Mouse (Mus musculus): ENCODE measurements around the gene Bex6.
"Not testable (repeated sequence)": the region's sequence is repeated elsewhere in the genome, so short reads cannot be mapped to it uniquely, and the experiment has no call there.

Gene Bex6

DNA sequence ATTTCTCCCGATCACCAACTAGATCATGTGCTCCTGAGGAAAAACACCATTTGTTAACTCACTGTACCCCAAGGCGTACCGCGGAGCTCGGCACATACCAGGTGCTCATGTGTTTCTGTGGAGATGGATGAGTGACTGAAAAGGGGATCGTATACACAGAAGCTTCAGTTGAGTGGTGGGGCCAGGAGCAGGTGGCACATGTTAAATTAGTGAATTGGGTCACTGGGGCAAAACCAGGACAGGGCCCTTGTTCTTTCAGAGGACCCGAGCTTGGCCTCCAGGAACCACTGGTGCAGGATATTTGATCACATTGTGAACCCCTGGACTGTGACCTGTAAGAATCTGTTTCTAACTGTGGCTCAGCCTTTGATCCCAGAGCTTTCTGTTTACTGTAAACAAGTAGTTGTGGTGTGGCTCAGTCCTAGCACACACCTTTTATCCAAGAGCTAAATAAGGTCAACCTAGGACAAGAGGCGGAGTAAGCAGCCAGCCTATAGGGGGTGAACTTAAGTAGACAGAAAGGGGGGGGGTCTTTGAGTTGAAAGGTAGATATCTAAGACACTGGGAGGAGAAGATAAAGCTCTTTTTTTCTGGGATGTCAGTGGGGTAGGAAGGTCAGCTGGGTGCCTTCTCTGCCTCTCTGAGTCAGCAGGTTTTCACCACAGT, 5.2 kb upstream of the Bex6 start:
- DNase-seq (ENCODE audit: low spot score), result no peak

DNA sequence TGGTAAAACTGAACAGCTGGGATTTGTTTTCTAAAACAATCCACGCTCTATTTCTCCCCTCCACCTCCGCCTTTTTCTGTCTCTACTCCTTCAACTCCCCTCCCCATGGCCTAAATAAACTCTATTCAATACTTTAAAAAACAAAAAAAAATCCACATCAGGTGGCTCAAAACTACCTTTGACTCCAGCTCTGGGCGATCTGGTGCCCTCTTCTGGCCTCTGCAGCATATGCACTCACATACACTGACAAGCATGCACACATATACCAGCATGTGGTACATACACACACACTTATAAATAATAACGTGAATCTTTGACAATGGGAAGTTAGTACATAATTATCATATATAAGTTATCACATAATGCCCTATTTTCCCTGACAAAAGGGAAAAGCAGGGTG, 4.6 kb upstream of the Bex6 start:
- DNase-seq (ENCODE audit: low spot score), result no peak

DNA sequence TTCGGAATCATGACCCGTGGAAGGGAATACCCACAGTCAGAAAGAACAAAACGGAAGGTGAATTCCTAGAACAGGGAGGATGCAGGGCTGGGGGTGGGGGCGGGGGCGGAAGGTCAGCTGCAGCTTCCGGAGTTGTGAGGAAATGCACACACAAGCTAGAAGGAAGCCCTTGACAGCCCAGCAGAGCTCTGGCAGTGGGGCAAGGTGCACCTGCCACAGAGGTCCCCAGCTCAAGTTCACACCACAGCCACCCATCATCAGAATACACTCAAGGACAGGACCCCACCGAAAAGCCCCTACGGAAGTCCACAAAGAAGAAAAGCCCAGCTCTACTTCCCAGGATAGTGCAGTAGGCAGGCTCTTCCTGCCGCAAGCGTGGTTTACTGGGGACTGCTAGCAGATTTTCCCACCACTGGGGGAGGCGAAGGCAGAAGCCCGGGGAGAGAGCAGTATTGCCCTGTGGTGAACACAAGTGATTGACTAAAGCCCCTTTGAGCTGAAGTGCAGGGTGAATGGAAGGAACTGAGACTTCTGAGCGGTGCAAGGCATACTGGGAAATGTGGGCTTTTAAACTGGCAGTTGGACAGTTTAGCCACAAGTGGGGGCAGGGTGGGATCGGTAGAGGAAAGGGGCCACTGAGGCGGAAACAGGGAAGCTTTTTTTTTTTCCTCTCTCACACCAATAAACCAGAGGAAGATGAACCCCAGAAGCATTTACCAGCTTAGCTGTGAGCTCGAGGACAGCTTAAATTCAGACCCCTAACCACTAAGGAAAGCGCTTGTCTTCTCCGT, 2.5 kb upstream of the Bex6 start:
- DNase-seq (ENCODE audit: low spot score), result peak; percentile 60

DNA sequence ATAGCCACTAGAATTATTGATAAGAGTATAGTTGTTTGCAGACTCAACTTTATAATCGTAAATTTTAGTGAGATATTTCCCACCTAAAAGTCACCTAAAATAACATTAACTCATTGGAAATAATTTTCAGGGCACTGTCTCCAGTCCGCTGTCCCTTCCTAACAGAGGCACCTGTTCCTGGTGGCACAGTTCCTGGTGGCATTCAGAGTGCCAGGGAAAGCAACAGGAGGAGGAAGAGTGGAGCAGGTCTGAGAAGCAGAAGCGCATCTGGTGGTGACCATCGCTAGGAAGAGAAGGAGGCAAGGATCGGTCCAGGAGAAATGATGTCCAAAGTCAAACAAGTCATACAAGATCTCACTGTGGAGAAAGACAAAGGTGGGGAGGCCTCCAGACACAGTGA, 6.4 kb downstream of the Bex6 start:
- DNase-seq (ENCODE audit: low spot score), result no peak

DNA sequence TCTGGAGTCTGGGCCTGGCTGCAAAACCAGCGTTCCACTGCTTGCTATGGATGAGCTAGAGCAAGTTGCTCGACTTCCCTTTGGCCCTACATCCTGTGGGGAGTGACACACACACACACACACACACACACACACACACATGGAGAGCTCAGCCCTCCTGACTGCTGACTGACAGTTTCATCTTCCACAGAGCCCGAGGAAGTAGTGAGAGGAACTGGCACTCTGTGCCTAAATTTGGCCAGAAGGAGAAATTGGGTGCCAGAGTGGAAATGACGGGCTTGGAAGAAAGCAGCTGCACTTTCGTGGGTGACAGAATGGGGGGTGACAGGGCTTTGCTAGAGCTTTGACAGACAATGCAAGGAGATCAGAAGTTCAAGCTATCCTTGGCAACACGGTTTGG, 9.5 kb downstream of the Bex6 start:
- DNase-seq (ENCODE audit: low spot score), result no peak

DNA sequence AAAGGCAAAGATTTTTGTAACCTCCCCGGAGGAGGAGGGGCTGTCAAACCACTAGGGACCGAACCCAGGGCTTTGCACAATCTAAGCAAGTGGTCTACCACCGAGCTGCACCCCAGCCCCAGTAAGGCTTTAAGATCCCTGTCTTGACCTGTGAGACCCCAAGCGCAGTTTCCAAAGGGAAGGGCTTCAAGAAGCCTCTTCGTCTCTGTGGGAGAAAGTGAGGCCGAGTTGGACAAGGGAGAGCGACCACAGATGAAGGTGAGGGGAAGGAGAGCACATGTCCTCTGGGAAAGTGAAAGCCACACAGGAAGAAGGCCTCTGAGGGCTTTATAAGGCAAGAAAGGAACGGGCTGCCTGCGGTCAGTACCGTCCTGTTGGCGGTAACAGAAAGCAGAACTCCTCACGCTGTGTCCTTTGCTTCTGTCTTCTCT, 10.4 kb downstream of the Bex6 start:
- peak; percentile 49 for DNase-seq (ENCODE audit: low spot score)

DNA sequence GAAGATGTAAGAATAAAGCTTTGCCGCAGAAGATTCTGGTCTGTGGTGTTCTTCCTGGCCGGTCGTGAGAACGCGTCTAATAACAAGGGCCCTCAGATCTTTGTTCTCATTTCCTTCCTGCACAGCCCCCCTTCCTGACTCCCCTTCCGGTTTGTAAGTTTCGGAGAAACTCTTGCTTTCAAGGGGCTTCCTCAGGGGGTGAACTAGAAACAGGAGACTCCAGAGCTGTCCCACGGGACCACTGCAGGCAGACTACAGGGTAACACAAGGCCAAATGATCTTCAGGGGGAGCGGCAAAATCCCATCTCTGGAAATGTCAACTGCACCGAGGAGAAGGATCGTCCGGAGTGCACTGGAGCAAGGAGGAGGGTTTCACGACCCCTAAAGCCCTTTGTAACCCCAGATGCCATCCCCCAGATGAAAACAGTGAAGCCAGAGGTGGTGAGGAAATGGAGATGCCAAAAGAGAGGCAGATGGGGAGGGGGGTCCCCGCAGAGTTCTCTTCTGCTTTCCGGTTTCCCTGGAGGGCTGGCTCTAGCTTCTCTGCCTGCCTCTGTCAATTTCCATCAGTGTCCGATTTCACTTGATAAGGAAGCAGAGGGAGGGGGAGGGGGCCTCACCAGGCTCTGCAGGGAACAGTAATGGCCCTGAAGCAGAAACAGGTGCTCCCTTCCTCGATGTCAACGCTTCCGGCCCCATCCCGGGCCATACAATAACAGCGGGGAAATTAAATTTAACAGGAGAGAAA, 20.8 kb downstream of the Bex6 start:
- peak; percentile 61 for DNase-seq (ENCODE audit: low spot score)

DNA sequence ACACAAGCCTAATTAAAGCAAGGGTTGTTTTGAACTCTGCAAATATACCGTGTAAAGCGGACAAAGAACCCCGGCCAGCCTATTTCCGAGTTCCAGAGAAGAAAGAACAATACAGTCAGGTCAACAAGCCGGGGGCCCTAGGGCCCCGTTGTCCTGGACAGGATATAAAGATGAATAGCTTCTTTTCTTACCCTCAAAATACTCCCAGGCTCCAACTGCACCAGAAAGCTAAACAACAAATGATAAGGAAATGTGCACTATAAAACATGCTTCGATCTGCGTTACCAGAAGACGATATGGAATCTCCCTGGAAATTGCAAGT, 21.3 kb downstream of the Bex6 start:
- no peak for DNase-seq (ENCODE audit: low spot score)

DNA sequence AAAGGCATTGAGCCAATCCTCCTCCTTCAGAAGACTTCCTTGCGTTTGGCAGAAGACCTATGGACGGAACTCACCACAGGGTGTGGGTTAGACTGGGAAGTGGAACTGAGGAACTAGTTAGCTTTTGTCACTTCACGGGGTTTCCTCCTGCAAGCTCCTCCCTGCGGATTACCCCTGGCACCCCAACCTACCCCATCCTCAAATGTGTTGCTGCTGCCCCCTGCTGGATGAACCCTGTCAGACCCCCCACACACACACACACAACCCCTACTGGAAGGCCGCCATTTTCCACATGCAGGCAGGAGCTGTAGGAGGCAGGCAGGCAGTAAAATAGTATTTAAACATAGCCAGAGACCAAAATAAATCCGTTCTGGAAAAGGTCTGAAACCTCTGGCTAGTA, 23.1 kb downstream of the Bex6 start:
- DNase-seq (ENCODE audit: low spot score), result peak; percentile 90

DNA sequence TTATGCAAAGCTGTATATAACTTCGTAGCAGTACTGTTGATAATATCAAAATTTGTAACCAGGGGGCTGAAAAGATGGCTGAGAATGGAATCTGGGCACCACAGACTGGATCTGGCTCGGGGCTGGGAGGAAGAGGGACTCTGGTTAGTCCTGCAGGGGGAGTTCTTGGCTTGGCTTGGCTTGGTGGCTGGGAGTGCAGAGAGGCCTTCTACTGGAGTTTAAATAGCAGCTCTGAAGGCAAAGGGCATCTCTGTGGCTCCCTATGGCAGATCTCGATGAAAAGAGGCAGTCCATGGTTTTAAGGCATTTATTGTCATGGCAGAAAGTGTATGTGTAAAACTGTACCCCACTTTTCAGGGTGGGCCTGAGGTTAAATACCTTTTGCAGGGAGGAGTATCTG, 25.3 kb downstream of the Bex6 start:
- no peak for DNase-seq (ENCODE audit: low spot score)

DNA sequence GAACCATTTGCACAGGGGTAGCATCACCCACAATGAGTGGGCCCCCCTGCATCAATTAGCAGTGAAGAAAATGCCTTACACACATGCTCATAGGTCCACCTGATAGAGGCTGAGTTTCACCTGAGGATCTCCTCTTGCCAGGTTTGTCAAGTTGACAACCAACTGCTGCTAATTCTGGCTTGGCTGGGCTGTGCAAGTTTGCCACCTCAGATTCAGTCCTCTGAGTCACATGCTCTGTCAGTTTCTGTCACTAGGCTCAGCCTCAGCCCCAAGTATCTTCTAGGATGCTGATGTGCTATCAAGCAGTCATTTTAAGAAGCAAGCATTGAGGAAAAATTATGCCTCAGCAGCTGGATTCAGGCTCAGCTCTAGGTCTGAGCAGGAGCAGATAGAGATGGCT, 34.5 kb downstream of the Bex6 start:
- DNase-seq (ENCODE audit: low spot score), result no peak

DNA sequence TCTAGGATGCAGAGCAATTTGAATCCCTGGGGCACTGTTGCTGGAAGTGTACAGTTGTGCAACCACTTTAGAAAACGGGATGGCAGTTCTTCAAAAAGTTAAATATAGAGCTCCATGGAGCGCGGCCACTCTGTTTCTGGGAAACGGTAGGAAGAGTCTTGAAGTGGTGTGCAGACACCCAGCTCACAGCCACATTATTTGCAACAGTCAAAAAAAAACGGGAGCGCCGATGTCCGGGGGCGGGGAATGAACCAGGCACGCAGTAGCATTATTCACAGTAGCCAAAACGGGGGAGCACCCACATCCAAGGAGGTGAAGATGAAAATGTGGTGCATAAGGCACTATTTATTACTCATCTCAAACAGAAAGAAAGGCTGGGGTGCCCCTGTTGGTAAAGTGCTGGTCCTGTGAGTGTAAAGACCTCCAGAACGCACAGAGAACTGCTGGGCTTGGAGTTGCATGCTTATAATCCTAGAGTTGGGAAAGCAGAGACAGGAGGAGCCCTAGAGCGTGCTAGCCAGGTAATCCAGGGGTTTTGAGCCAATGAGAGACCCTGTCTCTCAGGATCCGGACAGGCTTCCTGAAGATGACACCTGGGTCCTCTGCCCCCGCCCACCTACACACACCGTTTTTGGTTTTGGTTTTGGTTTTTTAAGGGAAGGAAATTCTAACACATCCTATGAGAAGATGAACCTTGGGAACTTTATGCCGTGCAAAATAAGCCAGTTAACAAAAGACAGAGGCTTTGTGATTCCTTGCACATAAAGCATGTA, 35.4 kb downstream of the Bex6 start:
- no peak for DNase-seq (ENCODE audit: low spot score)

DNA sequence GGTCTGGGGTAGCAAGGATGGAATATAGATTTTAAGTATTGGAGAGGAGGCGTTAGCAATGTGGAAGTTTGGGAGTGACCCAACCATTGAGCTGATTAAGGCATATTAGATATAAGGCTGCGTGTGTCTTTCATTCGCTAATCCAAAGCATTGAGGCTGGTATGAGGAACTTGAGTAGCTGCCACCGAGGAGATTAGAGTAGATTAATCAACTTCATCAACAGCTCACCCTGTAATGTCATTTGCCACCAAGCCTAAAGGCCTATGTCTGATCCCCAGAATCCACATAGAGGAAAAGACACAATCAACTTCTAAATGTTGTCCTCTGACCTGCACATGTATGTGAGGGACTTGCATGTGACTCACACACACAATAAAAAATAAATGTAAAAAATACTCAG, 42.2 kb downstream of the Bex6 start:
- no peak for DNase-seq (ENCODE audit: low spot score)

DNA sequence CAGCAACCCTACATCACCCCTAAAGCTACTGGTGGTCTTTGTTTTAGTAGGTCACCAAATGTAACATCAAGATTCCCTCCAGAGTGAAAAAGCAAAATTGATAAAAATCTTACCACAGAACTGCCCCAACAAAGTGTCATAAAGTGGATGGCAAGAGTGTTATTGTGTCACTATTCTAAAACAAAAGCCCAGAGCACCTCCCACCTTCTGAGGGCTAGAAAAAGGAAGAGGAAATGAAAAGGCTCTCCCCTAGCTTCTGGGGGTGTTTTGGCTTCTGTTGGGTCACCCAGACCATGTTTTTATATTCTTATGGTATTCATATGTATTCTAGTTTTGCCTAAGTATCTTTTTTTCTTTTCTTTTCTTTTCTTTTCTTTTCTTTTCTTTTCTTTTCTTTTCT, 42.8 kb downstream of the Bex6 start:
- DNase-seq (ENCODE audit: low spot score), result no peak

DNA sequence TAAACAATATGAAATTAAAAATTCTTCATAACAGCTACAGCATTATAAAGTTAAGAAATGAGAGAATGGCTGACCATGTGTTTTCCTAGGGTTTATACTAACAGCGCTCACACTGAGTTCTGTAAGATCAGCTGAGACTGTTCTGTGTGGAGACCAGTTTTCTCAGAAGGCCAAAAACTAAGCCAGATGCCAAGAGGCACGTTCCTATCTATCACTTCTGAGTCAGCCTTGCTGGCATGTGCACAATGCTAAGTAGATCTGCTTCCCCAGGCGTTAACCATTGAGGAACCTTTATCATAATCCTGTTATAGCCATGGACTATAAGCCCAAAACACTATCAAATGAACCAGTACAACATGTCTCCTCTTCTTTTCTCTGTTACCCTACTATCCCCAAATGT, 52.4 kb downstream of the Bex6 start:
- not testable (repeated sequence) for DNase-seq (ENCODE audit: low spot score)
